ENCODE assay signal across 8 mouse cellular contexts in genomic region chr1:167350597-167351415, GRCm38 (mm10). TPM values are rescaled to one million over a fixed set of nuclear protein-coding genes. Genes with fewer than 3 reads are reported as not detected.
DNase-seq lines count a peak whose midpoint lies in the region; ATAC-seq and TF ChIP-seq lines count a peak whose summit lies in the region.

No protein-coding gene starts in this region.

- peak overlapping the region; percentile 90 for H3K4me2 ChIP-seq in heart, embryonic 13.5 days
- peak overlapping the region; percentile 81 for H3K4me2 ChIP-seq in forebrain, embryonic 16.5 days (ENCODE audit: low read length)

- no peaks in the 10 kb centered on the region for H3K9me3 ChIP-seq in heart, embryonic 13.5 days
- H3K9me3 ChIP-seq in ES-Bruce4 (replicated peaks; ENCODE audit: control insufficient read depth, insufficient read depth, low read length, poor library complexity, severe bottlenecking) = no peaks in the 10 kb centered on the region
- H3K9me3 ChIP-seq in forebrain, embryonic 16.5 days (ENCODE audit: control insufficient read depth, low read length) = no peaks in the 10 kb centered on the region

- peak overlapping the region; percentile 83 for H3K9ac ChIP-seq in heart, embryonic 13.5 days
- H3K9ac ChIP-seq in ES-Bruce4 (ENCODE audit: low read depth, poor library complexity, severe bottlenecking) = peak overlapping the region; percentile 76
- peak overlapping the region; percentile 72 for H3K9ac ChIP-seq in forebrain, embryonic 16.5 days (replicated peaks; ENCODE audit: low read depth, low read length)

- WGBS in heart, embryonic 13.5 days = 31% methylated on average over 13 of the region's 13 CpGs
- whole genome bisulfite sequencing in forebrain, embryonic 16.5 days = 34% methylated on average over 13 of the region's 13 CpGs
- 34% methylated on average over 13 of the region's 13 CpGs for WGBS in macrophage (ENCODE audit: missing documents)

- peak overlapping the region; percentile 71 for H3K27ac ChIP-seq in heart, embryonic 13.5 days (replicated peaks)
- H3K27ac ChIP-seq in ES-Bruce4 (ENCODE audit: insufficient read depth, low read length) (no peak overlapping the region), macrophage (peak overlapping the region; percentile 90)
- H3K27ac ChIP-seq in forebrain, embryonic 16.5 days (ENCODE audit: low read length) = no peak overlapping the region; the same call in 1 of the 2 replicates

- ATAC-seq in heart, embryonic 13.5 days (ENCODE audit: extremely low read depth, insufficient number of reproducible peaks, low FRiP score, low TSS enrichment) = 0 out of 2 replicates have a peak, but pooled peaks have one; percentile 7
- no peak; the same call in 1 of the 2 replicates for ATAC-seq in forebrain, embryonic 16.5 days

- H3K4me1 ChIP-seq in heart, embryonic 13.5 days = peaks cover 10% of the 10 kb centered on the region
- no peaks in the 10 kb centered on the region for H3K4me1 ChIP-seq in ES-Bruce4 (ENCODE audit: control insufficient read depth, insufficient read depth, low read length)
- H3K4me1 ChIP-seq in forebrain, embryonic 16.5 days (replicated peaks; ENCODE audit: control insufficient read depth, insufficient read depth, low read length) = 0 out of 2 replicates have a peak, but pooled peaks cover 3% of the 10 kb centered on the region

- H3K36me3 ChIP-seq in heart, embryonic 13.5 days = peaks cover 28% of the 10 kb centered on the region
- H3K36me3 ChIP-seq in ES-Bruce4 (ENCODE audit: control insufficient read depth, insufficient read depth, low read length, poor library complexity, severe bottlenecking) (peaks cover 22% of the 10 kb centered on the region), macrophage (ENCODE audit: inconsistent target) (peaks cover 16% of the 10 kb centered on the region)
- no peaks in the 10 kb centered on the region; the same call in 1 of the 2 replicates for H3K36me3 ChIP-seq in forebrain, embryonic 16.5 days (ENCODE audit: control insufficient read depth, insufficient read depth)

- no peak for TF ChIP-seq CTCF in ES-Bruce4 (IDR thresholded peaks at IDR 0.05; ENCODE audit: low read depth, low read length)

- no peaks in the 10 kb centered on the region for H3K27me3 ChIP-seq in heart, embryonic 13.5 days (replicated peaks)
- H3K27me3 ChIP-seq in ES-Bruce4 (ENCODE audit: control insufficient read depth, insufficient read depth, low read length, poor library complexity, severe bottlenecking) = no peaks in the 10 kb centered on the region
- no peaks in the 10 kb centered on the region for H3K27me3 ChIP-seq in forebrain, embryonic 16.5 days (replicated peaks; ENCODE audit: control insufficient read depth, insufficient read depth, low read length)

- TF ChIP-seq EP300 in ES-Bruce4 (IDR thresholded peaks at IDR 0.05; ENCODE audit: insufficient read depth, low read depth, low read length) = no peak

- peaks cover 40% of the 10 kb centered on the region for H3K79me2 ChIP-seq in macrophage (ENCODE audit: inconsistent target)

- TF ChIP-seq POLR2A in ES-Bruce4 (IDR thresholded peaks at IDR 0.05; ENCODE audit: insufficient read depth, low read length) = no peak

- no peak for DNase-seq in heart, postnatal 4 days
- DNase-seq in right cerebral cortex, adult 18-20 months = no peak
- no peak for DNase-seq in cerebellum, postnatal 14 days
- DNase-seq in right cerebral cortex, postnatal 10 days (ENCODE audit: low spot score in 2 of 2) = no peak

- peak overlapping the region; percentile 70 for H3K4me3 ChIP-seq in heart, embryonic 13.5 days
- peak overlapping the region; percentile 73 for H3K4me3 ChIP-seq in ES-Bruce4 (ENCODE audit: low read depth, low read length)
- H3K4me3 ChIP-seq in forebrain, embryonic 16.5 days (replicated peaks; ENCODE audit: low read length) = peak overlapping the region; percentile 77
- peak overlapping the region; percentile 73 for H3K4me3 ChIP-seq in macrophage (ENCODE audit: inconsistent target)

RNA-seq across cellular contexts. Expression of gene Aldh9a1, which starts 1.0 kb away (rescaled TPM):
- 28.0 and 28.4 TPM in 2 replicates for polyA plus RNA-seq in heart, embryonic 13.5 days (2015; fragmentation: Nextera tagmentation; extraction: Ambion mirVana)
- total RNA-seq in heart, postnatal 4 days (2021) = 10 to 100 TPM; 32.4 to 37.0 TPM
- polyA plus RNA-seq in ES-Bruce4 (2011; ENCODE audit: insufficient read depth, insufficient read length, low read depth, missing spikeins) (73.4 and 74.4 TPM in 2 replicates), macrophage (2018) (92.1 to 110 TPM (median 93.8 TPM) in 3 replicates)
- 30.8 and 32.6 TPM in 2 replicates for polyA plus RNA-seq in forebrain, embryonic 16.5 days (2015; fragmentation: Nextera tagmentation; extraction: Ambion mirVana)
- 100 to 1,000 TPM in 1 of 26 experiments, 10 to 100 TPM in 23, 1 to 10 TPM in 2; 4.8 to 100 (median 25.3) TPM for total RNA-seq in macrophage (2018; cell fraction: chromatin; rRNA removed)
- total RNA-seq in macrophage (2018; cell fraction: cytosol; rRNA removed) = 100 to 1,000 TPM in 9 of 26 experiments, 10 to 100 TPM in 17; 36.9 to 126 (median 74.7) TPM
- 100 to 1,000 TPM in 2 of 26 experiments, 10 to 100 TPM in 24; 15.0 to 107 (median 36.7) TPM for total RNA-seq in macrophage (2018; cell fraction: nucleus; rRNA removed)

RNA-seq across cellular contexts. Expression of gene Tmco1, which starts 42.6 kb away (rescaled TPM):
- 69.9 and 81.9 TPM in 2 replicates for polyA plus RNA-seq in heart, embryonic 13.5 days (2015; fragmentation: Nextera tagmentation; extraction: Ambion mirVana)
- total RNA-seq in heart, postnatal 4 days (2021) = 10 to 100 TPM; 75.6 to 79.3 TPM
- polyA plus RNA-seq in ES-Bruce4 (2011; ENCODE audit: insufficient read depth, insufficient read length, low read depth, missing spikeins) = 43.7 and 46.1 TPM in 2 replicates
- 74.3 and 79.7 TPM in 2 replicates for polyA plus RNA-seq in forebrain, embryonic 16.5 days (2015; fragmentation: Nextera tagmentation; extraction: Ambion mirVana)
- 10 to 100 TPM in 7 of 26 experiments, 1 to 10 TPM in 19; 1.5 to 22.6 (median 5.7) TPM for total RNA-seq in macrophage (2018; cell fraction: chromatin; rRNA removed)
- total RNA-seq in macrophage (2018; cell fraction: cytosol; rRNA removed) = 100 to 1,000 TPM in 5 of 26 experiments, 10 to 100 TPM in 21; 67.3 to 110 (median 83.2) TPM
- total RNA-seq in macrophage (2018; cell fraction: nucleus; rRNA removed) = 10 to 100 TPM in 25 of 26 experiments, 1 to 10 TPM in 1; 7.5 to 62.2 (median 33.7) TPM
- polyA plus RNA-seq in macrophage (2018) = 107 to 127 TPM (median 115 TPM) in 3 replicates

RNA-seq across cellular contexts. Expression of gene Mgst3, which starts 42.8 kb away (rescaled TPM):
- 120 and 145 TPM in 2 replicates for polyA plus RNA-seq in heart, embryonic 13.5 days (2015; fragmentation: Nextera tagmentation; extraction: Ambion mirVana)
- 100 to 1,000 TPM; 142 to 157 TPM for total RNA-seq in heart, postnatal 4 days (2021)
- polyA plus RNA-seq in ES-Bruce4 (2011; ENCODE audit: insufficient read depth, insufficient read length, low read depth, missing spikeins) (23.4 and 26.6 TPM in 2 replicates), macrophage (2018) (20.3 to 34.7 TPM (median 26.0 TPM) in 3 replicates)
- polyA plus RNA-seq in forebrain, embryonic 16.5 days (2015; fragmentation: Nextera tagmentation; extraction: Ambion mirVana) = 93.1 and 109 TPM in 2 replicates
- total RNA-seq in macrophage (2018; cell fraction: chromatin; rRNA removed) = 1 to 10 TPM in 11 of 26 experiments, under 1 TPM in 2, not detected in 13; 0.58 to 6.9 (median 1.7) TPM
- total RNA-seq in macrophage (2018; cell fraction: cytosol; rRNA removed) = 10 to 100 TPM in 20 of 26 experiments, 1 to 10 TPM in 6; 7.0 to 36.8 (median 17.8) TPM
- total RNA-seq in macrophage (2018; cell fraction: nucleus; rRNA removed) = 10 to 100 TPM in 1 of 26 experiments, 1 to 10 TPM in 23, under 1 TPM in 2; 0.78 to 11.3 (median 2.8) TPM

Comparison
In these comparisons a context has a peak if more than half of its experiments do, and no peak if none do; other contexts are left out.
1. H3K27ac ChIP-seq: peak in heart, embryonic 13.5 days (single experiment) and macrophage (single experiment); none in ES-Bruce4 (single experiment) and forebrain, embryonic 16.5 days (single experiment).
2. Peak in every context shown above with its lines, with median percentiles within 50 percentile points of each other: H3K4me3 ChIP-seq and H3K9ac ChIP-seq.